Mouse (Mus musculus) G1E (cell line): ENCODE results near the gene Tctn3. TPM values are rescaled to one million over a fixed set of nuclear protein-coding genes. Genes with fewer than 3 reads are reported as not detected.

ENCODE experiments used
- ATAC-seq: 2 replicates; pipeline ENCODE4 v1.8.0; 2016; ENCODE audit warnings: mild to moderate bottlenecking; ENCODE audit not compliant: insufficient number of reproducible peaks, poor library complexity, low FRiP score, severe bottlenecking; ENCODE audit errors: extremely low read depth
- DNase-seq: peaks from one replicate; pipeline ENCODE4 v3.0.0; 2012; ENCODE audit warnings: low spot score
- H3K27me3 ChIP-seq: 2 replicates; pipeline ENCODE4 v1.6.1; 2012; ENCODE audit warnings: mild to moderate bottlenecking, low read length, inconsistent platforms; ENCODE audit not compliant: insufficient read depth
- H3K36me3 ChIP-seq: replicated peaks from 2 replicates; pipeline ENCODE3; 2012; ENCODE audit warnings: mild to moderate bottlenecking, inconsistent platforms
- H3K4me1 ChIP-seq: 2 replicates; pipeline ENCODE4 v1.6.1; 2012; ENCODE audit warnings: low read depth, low read length, inconsistent platforms, mixed read lengths; ENCODE audit not compliant: insufficient read depth
- H3K4me3 ChIP-seq: 2 replicates; pipeline ENCODE4 v1.5.1; 2012; ENCODE audit warnings: low read depth, mild to moderate bottlenecking, inconsistent platforms, low read length, moderate library complexity, mixed read lengths
- H3K9me3 ChIP-seq: replicated peaks from 2 replicates; pipeline ENCODE4 v1.6.1; 2012; ENCODE audit warnings: inconsistent platforms
- CTCF ChIP-seq: IDR thresholded peaks from 2 replicates; pipeline ENCODE4 v1.5.1; 2012; ENCODE audit warnings: low read depth, low read length, inconsistent platforms, mixed read lengths
- GATA1 ChIP-seq: IDR thresholded peaks from 2 replicates; pipeline ENCODE4 v1.6.1; 2012; ENCODE audit warnings: borderline replicate concordance, low read length, inconsistent platforms, mixed read lengths
- GATA2 ChIP-seq: IDR thresholded peaks from 2 replicates; pipeline ENCODE4 v1.6.1; 2012; ENCODE audit warnings: low read depth, low read length, inconsistent platforms, borderline replicate concordance
- POLR2AphosphoS5 ChIP-seq: IDR thresholded peaks from 2 replicates; pipeline ENCODE4 v1.6.1; 2012; ENCODE audit warnings: low read depth, low read length, inconsistent platforms; ENCODE audit not compliant: insufficient replicate concordance
- TAL1 ChIP-seq: conservative IDR thresholded peaks from 2 replicates; pipeline ENCODE4 v1.6.1; 2012; ENCODE audit warnings: low read depth, low read length, inconsistent platforms, mixed read lengths
- polyA plus RNA-seq: library from polyadenylated mRNA; stranded (reverse); fragments of >175 nt; gene quantifications from 2 replicates; pipeline ENCODE4 v1.2.3, GENCODE M21; 2012
- total RNA-seq, 2 experiments: library from RNA; stranded (forward) in 1 of 2; stranded (reverse) in 1 of 2; fragments of 200-1000 nt in 1 of 2; fragments of >200 nt in 1 of 2; fragmentation: Nextera tagmentation in 1 of 2; gene quantifications; 2 replicates each; pipeline ENCODE4 v1.2.3; 2014 to 2017

Gene Tctn3
- total and polyA plus RNA-seq, 3 experiments, result 7.3 to 16.4 (median 15.3) TPM

- H3K36me3 ChIP-seq, result peaks cover 84% of the 10 kb centered on the region
- H3K4me3 ChIP-seq, result no peak overlapping the region
- H3K27me3 ChIP-seq, result no peaks in the 10 kb centered on the region
- ATAC-seq, result no peak
- TF ChIP-seq GATA2, result no peak
- TF ChIP-seq GATA1, result no peak
- no peak for TF ChIP-seq POLR2AphosphoS5
- TF ChIP-seq CTCF, result no peak
- no peak for TF ChIP-seq TAL1
- H3K9me3 ChIP-seq, result peaks cover 3% of the 10 kb centered on the region; the same call in 1 of the 2 replicates
- H3K4me1 ChIP-seq, result peaks cover 25% of the 10 kb centered on the region
- DNase-seq, result no peak
Observed at GRCm38 (mm10) chr19:40555136-40555535, 56.9 kb downstream of the Tctn3 start.

- H3K36me3 ChIP-seq, result peaks cover 92% of the 10 kb centered on the region
- no peak for ATAC-seq
- no peak overlapping the region for H3K4me3 ChIP-seq
- H3K4me1 ChIP-seq, result peaks cover 25% of the 10 kb centered on the region
- no peak for TF ChIP-seq POLR2AphosphoS5
- TF ChIP-seq TAL1, result no peak
- TF ChIP-seq GATA2, result no peak
- TF ChIP-seq CTCF, result no peak
- TF ChIP-seq GATA1, result no peak
- no peak for DNase-seq
- H3K27me3 ChIP-seq, result no peaks in the 10 kb centered on the region
- peaks cover 3% of the 10 kb centered on the region; the same call in 1 of the 2 replicates for H3K9me3 ChIP-seq
Observed at GRCm38 (mm10) chr19:40554343-40554742, 57.7 kb downstream of the Tctn3 start.

- TF ChIP-seq GATA2, result no peak
- Histone ChIP-seq H3K36me3 (peaks cover 97% of the 10 kb centered on the region), H3K27me3 (no peaks in the 10 kb centered on the region), H3K4me1 (peaks cover 25% of the 10 kb centered on the region), H3K9me3 (peaks cover 3% of the 10 kb centered on the region; the same call in 1 of the 2 replicates), H3K4me3 (no peak overlapping the region)
- no peak for DNase-seq
- no peak for ATAC-seq
Observed at GRCm38 (mm10) chr19:40553849-40554248, 58.2 kb downstream of the Tctn3 start.

GRCm38 (mm10) chr19:40553014-40553789 is 58.8 kb downstream of the Tctn3 start:
- Histone ChIP-seq H3K36me3 (peaks cover 95% of the 10 kb centered on the region), H3K4me3 (no peak overlapping the region), H3K27me3 (no peaks in the 10 kb centered on the region), H3K9me3 (peaks cover 3% of the 10 kb centered on the region; the same call in 1 of the 2 replicates), H3K4me1 (peaks cover 25% of the 10 kb centered on the region)
- ATAC-seq (peak; percentile 28), DNase-seq (no peak)
- peak; percentile 40; the same call in 1 of the 2 replicates for TF ChIP-seq TAL1
- TF ChIP-seq GATA1, result no peak
- no peak for TF ChIP-seq POLR2AphosphoS5
- no peak for TF ChIP-seq GATA2
- no peak for TF ChIP-seq CTCF

- ATAC-seq (no peak), DNase-seq (no peak)
- Histone ChIP-seq H3K9me3 (no peaks in the 10 kb centered on the region), H3K27me3 (no peaks in the 10 kb centered on the region), H3K4me1 (peaks cover 17% of the 10 kb centered on the region), H3K4me3 (no peak overlapping the region), H3K36me3 (peaks cover 59% of the 10 kb centered on the region)
- TF ChIP-seq POLR2AphosphoS5 (no peak), TAL1 (no peak), GATA1 (no peak), CTCF (no peak), GATA2 (no peak)
Observed at GRCm38 (mm10) chr19:40549516-40550135, 62.4 kb downstream of the Tctn3 start.

GRCm38 (mm10) chr19:40548796-40549515 is 63.1 kb downstream of the Tctn3 start:
- TF ChIP-seq GATA2 (no peak), TAL1 (no peak), CTCF (no peak), POLR2AphosphoS5 (no peak)
- Histone ChIP-seq H3K9me3 (no peaks in the 10 kb centered on the region), H3K4me3 (no peak overlapping the region), H3K27me3 (no peaks in the 10 kb centered on the region), H3K36me3 (peaks cover 52% of the 10 kb centered on the region), H3K4me1 (peaks cover 13% of the 10 kb centered on the region; the same call in 1 of the 2 replicates)
- ATAC-seq (no peak), DNase-seq (no peak)
